Mouse (Mus musculus) ES-E14 (cell line): ENCODE results near the gene E2f6. TPM values are rescaled to one million over a fixed set of nuclear protein-coding genes. Genes with fewer than 3 reads are reported as not detected.

Experiments
- DNase-seq: peaks from one replicate; pipeline ENCODE4 v3.0.0-alpha.2; 2013; ENCODE audit warnings: low read depth, low spot score
- H3K27ac ChIP-seq: 2 replicates; pipeline ENCODE4 v1.5.1; 2012; ENCODE audit warnings: low read depth, mild to moderate bottlenecking, low read length, moderate library complexity, mixed read lengths; ENCODE audit not compliant: poor library complexity, insufficient read depth, severe bottlenecking
- H3K36me3 ChIP-seq: 2 replicates; pipeline ENCODE4 v1.6.1; 2012; ENCODE audit warnings: mild to moderate bottlenecking, low read length, moderate library complexity, mixed read lengths; ENCODE audit not compliant: control insufficient read depth, poor library complexity, insufficient read depth, severe bottlenecking
- H3K4me1 ChIP-seq, 2 experiments: fragments of 150-350 bp in 1 of 2; sonication (generic) in 1 of 2; 2 replicates each; pipeline ENCODE4 v1.6.1; 2012; ENCODE audit warnings: low read length in 2 of 2, mild to moderate bottlenecking in 1 of 2, mixed read lengths in 1 of 2; ENCODE audit not compliant: control insufficient read depth in 2 of 2, insufficient read depth in 2 of 2, poor library complexity in 1 of 2
- H3K4me3 ChIP-seq, 2 experiments: fragments of 150-350 bp in 1 of 2; sonication (generic) in 1 of 2; 2 replicates each; pipeline ENCODE4 v1.5.1; 2012; ENCODE audit warnings: low read length in 2 of 2, low read depth in 1 of 2, mild to moderate bottlenecking in 1 of 2, mixed read lengths in 1 of 2; ENCODE audit not compliant: insufficient read depth in 1 of 2, poor library complexity in 1 of 2, severe bottlenecking in 1 of 2
- H3K9ac ChIP-seq: 2 replicates; pipeline ENCODE4 v1.6.1; 2012; ENCODE audit warnings: low read depth, mild to moderate bottlenecking, low read length, mixed read lengths; ENCODE audit not compliant: poor library complexity, insufficient read depth, severe bottlenecking
- H3K9me3 ChIP-seq: fragments of 150-350 bp; sonication (generic); 2 replicates; pipeline ENCODE4 v1.6.1; 2012; ENCODE audit warnings: low read depth, mild to moderate bottlenecking, low read length; ENCODE audit not compliant: control insufficient read depth, insufficient read depth
- CHD2 ChIP-seq: IDR thresholded peaks from 2 replicates; pipeline ENCODE4 v1.6.1; 2014; ENCODE audit warnings: mild to moderate bottlenecking, low read depth, low read length, inconsistent platforms
- HCFC1 ChIP-seq: IDR thresholded peaks from 2 replicates; pipeline ENCODE4 v1.6.1; 2012; ENCODE audit warnings: low read length, inconsistent platforms, borderline replicate concordance; ENCODE audit not compliant: insufficient read depth
- MAFK ChIP-seq: IDR thresholded peaks from 2 replicates; pipeline ENCODE4 v1.6.1; 2014; ENCODE audit warnings: mild to moderate bottlenecking, low read depth, low read length, inconsistent platforms; ENCODE audit not compliant: insufficient read depth
- ZC3H11A ChIP-seq: IDR thresholded peaks from 2 replicates; pipeline ENCODE4 v1.6.1; 2012; ENCODE audit warnings: low read depth, mild to moderate bottlenecking, inconsistent platforms, low read length, borderline replicate concordance
- ZNF384 ChIP-seq: IDR thresholded peaks from 2 replicates; pipeline ENCODE4 v1.6.1; 2012; ENCODE audit warnings: low read depth, low read length, inconsistent platforms
- in situ Hi-C, 2 experiments: fragments of 600-800 bp; cut with MboI; formaldehyde crosslinking; loops; one replicate each; pipeline ENCODE4 v1.15.1; 2025; ENCODE audit warnings: low sequenced_read_pairs in 2 of 2, inconsistent platforms in 1 of 2; ENCODE audit not compliant: unreplicated experiment in 2 of 2
- total RNA-seq: library from RNA; depleted of rRNA; stranded (reverse); fragments of 300-350 nt; gene quantifications from 2 replicates; pipeline ENCODE4 v1.2.3, GENCODE M21; 2012; rRNA removed

E2f6 gene
- total RNA-seq, 1 experiment = 12.0 TPM

GRCm38 (mm10) chr12:16883111-16883510, 72.3 kb downstream of the E2f6 start:
- H3K4me3 ChIP-seq = no peak overlapping the region
- TF ChIP-seq ZC3H11A (no peak), CHD2 (no peak), MAFK (no peak), HCFC1 (no peak), ZNF384 (no peak)
- H3K36me3 ChIP-seq = no peaks in the 10 kb centered on the region
- H3K4me1 ChIP-seq = no peaks in the 10 kb centered on the region; a peak in 1 of 4 replicates
- no peaks in the 10 kb centered on the region for H3K9me3 ChIP-seq
- no peak overlapping the region for H3K27ac ChIP-seq
- no peak for DNase-seq
- in situ Hi-C loops = no loop called here
- no peak overlapping the region for H3K9ac ChIP-seq

- Histone ChIP-seq H3K9ac (no peak overlapping the region), H3K36me3 (no peaks in the 10 kb centered on the region), H3K4me1 (no peaks in the 10 kb centered on the region; a peak in 1 of 4 replicates), H3K9me3 (no peaks in the 10 kb centered on the region), H3K27ac (no peak overlapping the region), H3K4me3 (no peak overlapping the region)
- in situ Hi-C loops = no loop called here
- TF ChIP-seq ZC3H11A (no peak), CHD2 (no peak), HCFC1 (no peak), MAFK (no peak), ZNF384 (no peak)
- no peak for DNase-seq
Observed at GRCm38 (mm10) chr12:16884534-16884933, 73.8 kb downstream of the E2f6 start.

GRCm38 (mm10) chr12:16886354-16886753, 75.6 kb downstream of the E2f6 start:
- H3K36me3 ChIP-seq = no peaks in the 10 kb centered on the region
- H3K4me3 ChIP-seq = no peak overlapping the region
- no peak overlapping the region for H3K27ac ChIP-seq
- H3K9ac ChIP-seq = no peak overlapping the region
- TF ChIP-seq HCFC1 (no peak), CHD2 (no peak), ZC3H11A (no peak), ZNF384 (no peak), MAFK (no peak)
- H3K9me3 ChIP-seq = no peaks in the 10 kb centered on the region
- no peaks in the 10 kb centered on the region for H3K4me1 ChIP-seq
- no peak for DNase-seq
- in situ Hi-C loops = no loop called here

Other genes with a start within 250 kb of the E2f6 start
- gene Lpin1, start 200.0 kb upstream of the E2f6 start, total RNA-seq = 15.8 and 20.0 TPM in 2 replicates
- not detected in 2 replicates for gene Ntsr2, start 157.6 kb upstream of the E2f6 start, total RNA-seq
- gene Greb1, start 10.1 kb upstream of the E2f6 start, total RNA-seq = 3.2 TPM in 2 replicates
- 37.3 and 44.5 TPM in 2 replicates for gene Rock2, start 83.9 kb downstream of the E2f6 start, total RNA-seq
- 15.7 and 17.4 TPM in 2 replicates for gene Pqlc3, start 189.4 kb downstream of the E2f6 start, total RNA-seq
- 0.40 and 1.1 TPM in 2 replicates for gene 2410004P03Rik, start 200.8 kb downstream of the E2f6 start, total RNA-seq